Mouse (Mus musculus): Measurements from ENCODE around the gene Hpse2.
"Not testable (repeated sequence)": the region's sequence is repeated elsewhere in the genome, so short reads cannot be mapped to it uniquely, and the experiment has no call there.

Hpse2 gene

DNA sequence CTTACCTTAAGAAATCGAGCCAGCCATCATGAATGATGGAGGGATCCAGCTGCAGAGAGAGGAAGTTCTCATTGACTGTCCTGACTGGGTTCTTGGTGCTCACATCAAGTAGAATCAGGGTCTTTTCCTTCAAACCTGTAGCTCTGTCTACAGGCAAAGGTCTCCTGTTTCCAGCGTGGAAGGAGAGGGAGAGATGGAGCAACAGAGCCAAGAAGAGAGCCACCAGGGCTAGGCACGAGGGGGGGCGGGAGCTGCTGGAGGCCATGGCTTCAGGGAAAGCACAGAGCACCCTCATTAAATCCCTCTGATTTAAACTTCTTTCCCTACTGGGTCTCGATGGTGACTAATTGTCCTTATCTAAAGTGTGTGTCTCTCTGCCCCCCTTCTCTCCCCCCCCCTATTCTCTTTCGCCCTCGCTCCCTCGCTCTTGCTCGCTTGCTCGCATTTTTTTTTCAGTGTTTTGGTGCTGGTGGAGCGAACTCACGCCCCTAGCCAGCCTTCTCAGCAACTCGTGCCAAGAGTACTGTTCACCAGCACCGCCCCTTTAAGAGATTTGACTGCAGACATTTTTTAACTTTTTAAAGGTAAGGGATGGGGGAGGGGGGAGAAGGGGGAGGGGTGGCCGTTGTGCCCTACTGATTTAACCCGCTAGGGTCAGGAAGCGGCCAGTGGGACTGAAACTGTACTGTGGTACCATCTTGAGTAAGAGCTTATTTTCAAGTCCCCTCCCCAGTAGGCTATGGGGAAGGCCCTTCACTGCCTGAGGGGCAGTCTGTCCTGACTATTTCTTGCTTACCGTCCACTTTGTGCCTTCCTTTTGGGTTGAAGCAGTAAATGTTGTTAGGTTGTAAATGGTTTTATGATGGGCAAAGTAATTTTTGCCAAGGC is at the start of gene Hpse2:
Gene Hpse2, minus strand, starts transcription at position 339 of the 888 bp plus-strand sequence.
- peak; percentile 49 for DNase-seq (ENCODE audit: low spot score)

DNA sequence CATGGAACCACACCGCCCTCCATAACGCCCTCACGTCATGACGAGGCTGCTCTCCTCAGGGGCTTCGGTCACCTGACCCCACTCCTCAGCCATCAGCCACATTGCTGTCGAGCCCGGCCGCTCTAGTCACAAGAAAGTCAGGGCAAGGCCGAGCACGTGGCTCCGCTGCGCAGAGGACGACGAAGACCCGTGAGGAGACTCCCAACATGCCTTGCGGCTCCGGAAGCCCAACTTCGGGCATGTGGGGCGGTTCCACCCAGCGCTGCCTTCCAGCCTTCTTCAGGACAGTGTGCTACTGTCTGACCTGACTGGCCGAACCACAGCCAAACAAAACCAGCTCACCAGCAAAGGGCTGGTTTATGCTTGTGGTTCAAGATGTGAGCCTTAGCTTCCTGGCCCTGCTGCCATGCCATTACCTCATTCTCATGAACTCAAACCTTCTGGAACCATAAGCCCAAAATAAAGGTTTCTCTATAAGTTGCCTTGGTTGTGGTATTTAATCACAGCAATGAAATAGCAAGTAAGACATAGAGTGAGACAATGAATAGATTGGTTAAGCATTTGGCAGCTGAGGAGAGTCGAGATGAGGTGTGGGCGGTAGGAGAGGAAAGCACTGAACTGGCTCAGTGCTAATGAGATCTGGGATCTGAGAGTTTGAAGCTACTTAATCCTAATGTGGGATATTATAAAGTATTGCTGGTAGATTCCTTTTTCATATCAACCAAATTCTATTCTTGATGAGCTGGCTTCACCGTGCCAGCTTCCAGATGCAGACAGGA is 39.5 kb upstream of the Hpse2 start:
- no peak for DNase-seq (ENCODE audit: low spot score)

DNA sequence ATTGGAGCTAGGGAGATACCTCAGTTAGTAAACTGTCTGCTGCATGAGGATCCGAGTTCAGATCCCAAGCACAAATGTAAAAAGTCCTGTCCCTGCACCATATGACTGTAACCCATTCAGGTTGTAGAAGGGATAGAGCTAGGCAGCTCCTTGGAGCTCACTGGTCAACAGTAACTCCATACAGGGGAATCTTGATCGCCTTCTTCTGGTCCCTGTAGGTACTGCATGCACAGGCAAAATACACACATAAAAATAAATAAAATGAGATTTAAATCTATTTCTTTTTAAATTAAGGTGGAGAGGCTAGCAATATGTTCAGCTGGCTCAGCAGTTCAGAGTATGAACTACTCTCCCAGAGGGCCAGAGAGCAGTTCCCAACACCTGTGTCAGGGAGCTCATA is 35.9 kb upstream of the Hpse2 start:
- no peak for DNase-seq (ENCODE audit: low spot score)

DNA sequence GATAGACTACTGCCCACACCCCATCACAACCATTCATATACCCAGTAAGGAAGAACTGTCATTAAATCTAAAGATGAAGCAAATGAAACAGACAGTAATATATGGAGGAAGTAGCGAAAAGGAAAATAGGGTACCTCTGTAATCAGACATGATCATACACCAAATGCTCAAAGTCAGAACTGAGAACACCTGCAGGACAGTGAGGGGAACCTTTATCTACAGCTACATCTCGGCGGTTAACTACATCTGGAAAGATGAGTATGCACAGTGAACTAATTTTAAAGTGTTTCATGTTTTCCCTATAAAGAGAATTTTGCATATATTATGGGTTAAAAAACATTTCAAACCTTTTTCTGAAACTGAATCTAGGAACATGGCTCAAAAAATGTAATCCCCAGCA is 32.4 kb upstream of the Hpse2 start:
- DNase-seq (ENCODE audit: low spot score): no peak

DNA sequence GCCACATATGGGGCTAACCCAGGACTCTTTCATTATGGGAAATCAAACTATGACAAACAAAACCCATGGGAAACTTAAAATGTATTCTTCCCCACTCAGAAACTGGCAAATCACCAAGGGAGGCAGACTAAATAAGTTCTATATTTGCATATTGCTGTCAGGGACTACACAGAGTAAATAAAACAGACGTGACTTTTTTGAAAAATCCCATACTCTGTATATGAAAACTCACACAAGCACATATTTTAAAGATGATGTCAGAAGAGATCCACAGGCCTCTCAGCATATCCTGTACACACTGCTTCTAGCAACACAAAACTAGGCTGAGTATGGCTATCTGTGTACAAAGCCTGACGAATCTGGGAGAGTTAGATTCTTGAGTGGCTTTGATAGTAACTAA is 27.4 kb upstream of the Hpse2 start:
- DNase-seq (ENCODE audit: low spot score): no peak

DNA sequence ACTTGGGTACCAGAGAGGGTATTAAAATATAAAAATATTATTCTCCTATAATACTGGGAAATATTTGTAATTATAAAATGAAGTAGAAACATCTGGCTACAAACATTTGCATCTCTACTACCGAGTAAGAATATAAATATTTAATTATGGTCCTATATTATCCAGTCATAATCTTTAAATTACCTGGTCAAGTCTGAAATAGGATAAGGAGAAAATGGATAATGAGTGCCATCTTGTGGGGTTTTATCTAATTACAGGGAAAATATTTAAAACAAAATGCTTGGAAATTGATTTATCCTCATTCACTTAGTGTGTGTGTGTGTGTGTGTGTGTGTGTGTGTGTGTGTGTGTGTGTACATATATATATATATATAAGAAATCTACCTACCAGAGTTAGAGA is 19.0 kb upstream of the Hpse2 start:
- DNase-seq (ENCODE audit: low spot score): peak; percentile 33

DNA sequence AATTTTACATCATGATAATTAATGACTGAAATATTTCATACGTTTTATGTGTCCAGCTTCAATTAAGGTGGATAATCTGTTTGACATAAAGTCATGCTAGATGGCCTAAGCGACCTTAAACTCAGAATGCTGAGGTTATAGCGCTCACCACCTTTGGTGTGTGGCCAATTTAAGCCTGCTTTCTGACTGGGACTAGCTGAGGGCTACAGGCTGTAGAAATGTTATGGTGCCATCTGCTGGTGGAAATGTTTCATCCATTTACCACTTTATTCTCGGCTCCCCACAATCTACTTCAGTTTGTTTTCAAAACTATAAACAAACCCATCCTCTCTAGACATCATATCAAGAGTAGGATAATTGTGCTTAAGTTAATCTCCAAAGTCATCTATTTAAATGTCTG is 8.2 kb upstream of the Hpse2 start:
- DNase-seq (ENCODE audit: low spot score): peak; percentile 82

DNA sequence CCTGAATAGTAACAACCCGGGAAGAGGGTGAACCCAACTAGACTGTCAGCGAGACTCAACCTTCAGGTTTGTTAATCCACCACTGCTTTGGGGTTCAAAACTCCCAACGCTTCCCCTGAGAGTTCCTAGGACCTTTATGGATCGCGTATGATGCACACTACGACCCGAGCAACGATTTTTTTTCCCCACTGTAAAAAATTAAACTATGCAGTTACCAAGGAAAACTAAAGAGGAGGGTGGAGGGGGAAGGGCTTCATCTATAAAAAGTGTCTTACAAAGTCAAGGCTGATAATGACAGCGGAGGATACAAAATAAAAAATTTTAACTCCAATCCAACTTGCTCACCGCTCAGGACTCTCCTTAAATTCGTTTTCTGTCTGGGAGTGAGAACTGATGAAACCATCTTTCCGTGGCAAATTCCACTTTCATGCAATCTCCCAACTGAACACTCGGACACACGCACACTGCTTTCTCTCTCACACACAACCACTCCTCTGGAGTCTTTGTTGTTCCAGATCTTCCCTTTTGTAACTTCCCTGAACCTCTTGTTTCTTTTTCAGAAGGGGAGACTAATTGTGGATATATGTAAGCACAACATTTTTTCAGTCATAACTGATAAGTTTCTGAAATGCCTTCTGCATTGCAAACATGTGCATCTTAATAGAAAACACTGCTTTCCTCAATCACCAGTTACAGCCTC is 934 bp downstream of the Hpse2 start:
- DNase-seq (ENCODE audit: low spot score): peak; percentile 58

DNA sequence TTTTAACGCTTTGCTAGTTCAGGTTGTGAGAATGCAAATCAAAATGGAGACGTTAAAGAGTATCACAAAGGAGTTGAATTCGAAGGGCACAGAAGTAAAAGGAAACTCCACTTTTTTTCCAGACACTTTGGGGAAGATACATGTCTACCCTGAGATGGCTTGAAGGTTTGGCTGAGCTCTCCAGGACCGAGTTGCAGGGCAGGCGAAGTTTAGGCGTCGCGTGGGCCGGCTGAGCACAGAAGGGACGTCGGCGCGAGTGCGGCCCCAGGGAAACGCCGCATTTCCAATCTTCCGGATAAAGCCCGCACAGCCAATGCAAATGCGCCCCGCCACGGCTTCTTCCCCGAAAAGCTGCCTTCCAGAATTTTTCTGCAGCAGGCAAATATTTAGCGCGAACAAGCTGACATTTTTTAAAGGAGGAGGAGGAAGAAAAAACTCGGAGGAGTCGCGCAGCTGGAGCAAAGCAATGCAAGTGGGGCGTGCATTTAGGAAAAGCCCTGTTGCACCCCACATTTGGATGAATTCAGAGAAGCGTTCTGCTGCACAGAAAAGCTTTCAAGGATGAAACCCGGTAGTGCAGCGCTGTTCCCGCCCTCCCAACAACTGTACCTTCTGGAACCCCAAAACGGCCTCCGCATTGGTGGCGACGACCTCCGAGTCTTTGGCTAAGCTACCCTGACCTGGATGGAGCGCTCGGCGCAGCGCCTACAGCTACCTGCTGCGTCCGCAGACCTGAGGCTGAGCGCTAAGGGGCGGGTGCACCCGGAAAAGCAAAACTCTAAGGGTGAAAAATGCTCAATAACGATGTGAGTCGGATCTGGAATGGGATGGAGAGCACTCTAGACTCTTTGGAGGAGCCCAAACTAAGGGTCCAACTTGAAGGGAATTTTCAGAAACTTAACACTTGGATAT is 1.9 kb downstream of the Hpse2 start:
- peak; percentile 61 for DNase-seq (ENCODE audit: low spot score)

DNA sequence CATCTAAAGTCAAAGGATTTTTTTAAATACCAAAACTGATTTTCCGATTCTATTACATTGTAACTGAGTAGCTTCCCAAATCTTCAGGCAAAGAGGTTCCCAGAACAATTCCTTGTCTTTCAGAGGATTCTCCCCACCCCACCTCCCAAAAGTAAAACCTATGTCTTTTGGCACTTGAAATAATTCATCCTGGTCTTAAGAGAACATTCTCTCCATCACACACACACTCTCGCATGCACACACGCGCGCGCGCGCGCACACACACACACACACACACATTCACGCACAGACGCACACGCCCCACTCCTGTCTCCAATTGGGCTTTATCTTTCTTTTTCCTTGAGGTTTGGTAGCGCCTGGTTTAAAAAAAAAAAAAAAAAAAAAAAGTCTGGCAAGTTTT is 2.7 kb downstream of the Hpse2 start:
- no peak for DNase-seq (ENCODE audit: low spot score)

DNA sequence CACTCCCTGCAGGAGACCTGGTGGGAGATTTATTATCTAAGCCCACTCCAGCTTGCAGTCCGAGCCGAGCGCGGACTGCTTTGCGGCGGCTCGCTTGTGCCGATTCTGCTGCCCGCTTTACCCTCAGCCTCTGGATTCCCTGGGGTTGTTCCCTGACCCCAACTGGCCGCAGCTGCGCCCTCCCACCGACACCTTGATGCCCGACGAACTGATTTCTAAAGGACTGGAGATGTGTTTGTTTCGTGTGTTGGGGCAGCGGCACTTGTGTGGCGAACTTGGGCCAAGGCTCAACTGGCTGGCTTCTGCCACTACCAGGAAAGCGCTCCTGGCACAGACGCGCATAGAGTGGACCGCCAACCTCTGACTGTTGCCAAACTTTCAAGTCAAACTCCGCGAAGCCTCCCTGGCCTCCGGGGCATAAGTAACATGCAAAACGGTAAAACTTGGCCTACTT is 3.1 kb downstream of the Hpse2 start:
- peak; percentile 67 for DNase-seq (ENCODE audit: low spot score)

DNA sequence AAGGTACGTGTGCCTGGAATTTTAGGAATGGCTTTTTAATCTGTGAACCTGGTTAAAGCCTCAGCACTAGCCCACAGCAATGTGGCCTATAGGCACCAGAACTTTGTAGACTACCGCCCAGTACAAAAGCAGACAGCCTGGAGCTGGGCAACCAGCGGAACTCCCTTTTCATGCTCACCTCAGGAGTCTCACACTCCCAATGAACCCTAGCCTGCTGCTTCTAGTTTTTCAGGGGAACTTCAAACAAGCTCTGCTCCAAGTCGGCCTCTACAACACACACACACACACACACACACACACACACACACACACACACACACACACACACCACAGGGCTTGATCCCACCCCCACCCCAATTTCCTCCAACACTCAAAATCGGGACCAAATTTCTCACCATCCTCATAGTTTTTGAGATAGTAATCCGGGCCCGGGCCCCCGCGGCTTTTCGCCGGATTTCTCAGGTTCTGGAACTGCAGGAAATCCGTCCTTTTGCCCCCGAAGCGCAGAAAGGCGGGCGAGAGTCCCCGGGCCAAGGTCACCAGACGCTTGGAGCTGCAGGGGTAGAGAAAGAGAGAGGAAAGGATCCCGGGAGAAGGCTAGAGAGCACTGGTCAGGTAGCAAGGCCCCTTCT is 3.7 kb downstream of the Hpse2 start:
- DNase-seq (ENCODE audit: low spot score): peak; percentile 63

DNA sequence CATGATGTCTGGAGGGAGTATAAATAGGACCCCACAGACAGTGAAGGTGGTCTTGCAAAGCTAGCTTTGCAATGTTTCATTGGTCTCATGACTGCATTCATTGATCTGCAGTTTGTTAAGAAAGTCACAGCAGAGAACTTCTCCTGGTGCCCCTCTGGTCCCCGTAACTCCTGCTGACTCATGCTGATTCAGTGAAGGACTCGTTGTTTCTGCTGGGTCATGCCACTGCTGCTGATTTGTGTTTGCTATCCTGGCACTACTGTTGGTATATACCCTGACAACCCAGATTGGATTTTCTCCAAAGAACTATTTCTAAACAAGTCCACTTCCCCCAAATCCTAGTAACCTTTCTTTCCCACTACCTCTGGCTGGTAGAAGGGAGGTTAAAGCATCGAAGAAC is 29.3 kb downstream of the Hpse2 start:
- no peak for DNase-seq (ENCODE audit: low spot score)

DNA sequence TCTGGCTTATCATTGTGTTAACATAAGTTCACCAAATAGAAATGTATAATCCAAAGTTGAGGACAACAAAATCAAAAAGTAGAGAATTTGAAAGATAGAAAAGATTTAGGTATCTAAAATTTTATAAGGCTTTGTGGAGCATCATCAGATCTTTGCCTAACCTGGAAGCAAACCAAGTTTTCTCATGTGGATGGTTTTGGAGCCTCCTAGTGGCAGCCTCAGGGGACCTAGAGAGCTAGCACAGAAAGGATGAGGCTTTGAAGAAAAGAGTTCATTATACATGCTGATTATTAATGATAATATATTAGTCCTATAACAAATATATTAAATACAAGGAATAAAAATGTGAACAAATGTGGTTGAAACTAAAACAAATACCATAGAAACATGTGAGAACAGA is 77.0 kb downstream of the Hpse2 start:
- peak; percentile 56 for DNase-seq (ENCODE audit: low spot score)

DNA sequence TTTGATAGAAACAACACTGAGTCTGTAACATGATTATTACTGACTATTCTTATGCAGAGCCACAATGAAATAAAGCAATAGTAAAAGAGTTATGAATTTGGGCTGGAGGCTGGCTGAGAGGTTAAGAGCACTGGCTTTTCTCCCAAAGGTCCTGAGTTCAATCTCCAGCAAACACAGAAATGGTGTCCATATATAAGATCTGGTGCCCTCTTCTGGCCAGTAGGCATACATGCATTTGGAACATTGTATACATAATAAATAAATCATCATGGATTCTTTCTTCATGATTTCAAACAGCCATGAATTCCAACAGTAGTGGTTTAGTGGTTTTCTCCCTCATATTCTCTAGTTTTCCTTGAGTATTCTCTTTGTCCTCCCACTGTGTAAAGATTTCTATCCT is 81.4 kb downstream of the Hpse2 start:
- peak; percentile 12 for DNase-seq (ENCODE audit: low spot score)

DNA sequence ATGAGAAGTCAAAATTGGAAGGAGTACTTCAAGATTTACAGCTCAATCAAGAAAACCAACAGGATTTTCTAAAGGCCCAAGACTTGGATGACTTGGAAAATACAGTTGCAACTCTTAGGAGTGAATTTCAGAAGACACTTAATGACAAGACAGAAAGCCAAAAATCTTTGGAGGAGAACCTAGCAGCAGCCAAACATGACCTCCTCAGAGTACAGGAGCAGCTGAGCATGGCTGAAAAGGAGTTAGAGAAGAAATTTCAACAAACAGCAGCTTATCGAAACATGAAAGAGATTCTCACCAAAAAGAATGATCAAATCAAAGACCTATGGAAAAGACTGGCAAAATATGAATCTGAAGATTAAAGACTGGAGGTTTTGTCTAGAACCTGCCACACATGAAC is 106.8 kb downstream of the Hpse2 start:
- not testable (repeated sequence) for DNase-seq (ENCODE audit: low spot score)

DNA sequence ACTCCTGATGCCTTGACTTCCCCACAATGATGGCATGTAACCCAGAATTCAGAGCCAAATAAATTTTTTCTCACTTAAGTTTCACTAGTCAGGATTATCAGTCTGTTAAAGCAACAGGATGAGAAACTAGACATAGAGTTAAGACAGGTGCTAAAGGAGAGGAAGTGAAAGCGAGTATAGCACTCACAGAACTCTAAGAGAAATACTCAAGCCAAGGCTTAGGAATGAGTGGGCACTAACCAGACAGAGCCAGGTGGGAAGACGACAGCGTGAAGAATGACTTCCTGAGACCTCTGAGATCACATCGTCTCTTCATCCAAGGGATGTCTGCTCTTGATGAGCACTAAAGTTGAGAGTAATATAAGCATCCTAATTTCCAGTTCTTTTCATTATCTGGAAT is 144.2 kb downstream of the Hpse2 start:
- DNase-seq (ENCODE audit: low spot score): no peak

DNA sequence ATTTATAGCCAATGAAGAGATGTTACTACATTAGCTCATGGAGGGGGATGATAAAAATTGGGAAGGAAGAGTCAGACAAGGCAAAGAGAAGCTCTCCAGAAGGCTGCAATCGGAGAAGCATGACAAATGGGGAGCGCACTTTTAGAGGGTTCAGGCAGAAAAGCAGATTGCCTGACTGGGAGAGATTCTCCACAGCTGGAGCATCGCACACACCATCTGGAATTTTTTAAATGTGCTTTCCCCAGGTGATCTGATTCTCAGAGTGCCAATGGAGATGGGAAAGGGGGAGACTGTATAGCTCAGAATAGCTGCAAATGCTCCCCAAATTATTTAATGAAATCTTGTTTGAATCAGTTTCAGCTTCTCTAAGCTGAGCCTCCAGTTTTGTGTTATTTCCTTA is 156.4 kb downstream of the Hpse2 start:
- DNase-seq (ENCODE audit: low spot score): peak; percentile 40

DNA sequence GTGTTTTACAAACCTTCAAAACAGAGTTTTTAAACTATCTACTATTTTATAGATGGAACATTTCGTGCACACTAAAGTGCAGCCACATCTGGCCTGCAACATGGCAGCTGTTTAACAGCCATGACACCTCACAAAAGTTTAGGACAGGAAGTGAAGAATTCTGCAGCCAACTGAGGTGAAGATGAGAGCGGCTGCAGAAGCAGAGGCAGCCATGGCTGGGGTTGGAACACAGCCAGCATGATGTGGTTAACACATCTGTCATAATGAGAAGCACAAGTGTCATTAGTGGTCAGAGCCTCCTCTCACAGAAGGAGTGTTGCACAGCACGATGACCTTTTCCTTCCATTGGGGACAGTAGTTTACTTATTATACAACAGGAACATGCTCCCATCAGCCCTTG is 194.6 kb downstream of the Hpse2 start:
- DNase-seq (ENCODE audit: low spot score): no peak

DNA sequence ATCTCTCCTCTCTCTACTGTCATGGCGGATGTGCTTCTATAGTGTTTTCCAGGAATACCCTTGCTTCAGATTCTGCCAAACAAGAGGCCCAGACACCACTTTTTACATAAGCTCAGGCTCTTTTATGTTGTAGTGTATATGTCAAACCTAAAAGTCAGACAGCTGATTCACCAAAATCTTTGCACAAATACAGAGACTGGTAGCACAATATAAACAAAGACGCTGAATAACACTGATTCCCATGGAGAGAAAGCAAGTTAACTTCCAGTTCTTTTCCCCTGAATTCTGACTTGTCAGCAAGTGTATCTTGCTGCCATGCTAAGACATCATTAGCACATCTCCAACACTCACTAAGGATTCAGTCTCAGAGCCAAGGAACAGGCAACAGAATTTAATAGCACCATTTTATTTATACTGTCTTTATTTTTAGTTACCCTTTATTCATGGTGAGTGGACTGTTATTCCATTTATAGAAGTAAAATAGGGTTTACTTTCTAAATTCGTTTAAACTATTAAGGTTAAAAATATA is 212.7 kb downstream of the Hpse2 start:
- no peak for DNase-seq (ENCODE audit: low spot score)

DNA sequence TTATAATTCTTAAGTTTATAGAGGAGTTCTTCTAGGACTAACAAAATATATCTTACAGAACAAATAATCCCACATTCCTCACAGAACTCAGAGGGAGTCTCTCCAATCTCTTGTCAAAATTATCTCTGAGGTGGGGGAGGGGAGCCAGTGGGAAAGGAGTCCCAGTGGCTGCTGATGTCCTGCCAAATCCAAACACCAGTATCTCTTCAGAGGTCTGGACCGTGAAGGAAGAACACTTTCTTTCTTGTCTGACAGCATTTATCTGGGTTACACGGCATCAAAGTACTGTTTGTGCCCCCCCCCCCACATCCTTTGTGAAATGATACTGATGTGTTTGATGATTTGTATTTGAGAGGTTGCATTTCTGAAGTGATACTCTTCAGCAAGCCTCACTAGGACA is 213.3 kb downstream of the Hpse2 start:
- no peak for DNase-seq (ENCODE audit: low spot score)
